Mouse (Mus musculus) E14TG2a.4 (cell line): ENCODE measurements around the gene Myh15.

ENCODE experiments used
- CTCF ChIP-seq: conservative IDR thresholded peaks from 2 replicates; pipeline ENCODE4 v1.5.1; 2014; ENCODE audit warnings: low read length
- POU5F1 ChIP-seq: IDR thresholded peaks from 2 replicates; pipeline ENCODE4 v1.6.1; 2014; ENCODE audit warnings: low read length, borderline replicate concordance

- TF ChIP-seq CTCF (0 out of 2 replicates have a peak, but pooled peaks have one; percentile 5), POU5F1 (no peak)
These were observed 139.0 kb downstream of the Myh15 start for GRCm38 (mm10) chr16:49196290-49196689.
